8 mouse cellular contexts compared by ENCODE assay signal in genomic region chr13:3917571-3918311, GRCm38 (mm10). TPM values are rescaled to one million over a fixed set of nuclear protein-coding genes. Genes with fewer than 3 reads are reported as not detected.
DNase-seq lines count a peak whose midpoint lies in the region; ATAC-seq lines count a peak whose summit lies in the region.

Gene Net1 (minus strand): TSS chr13:3918220.
Gene Tubal3 (plus strand): TSS chr13:3918274.

- WGBS in hindbrain, embryonic 12.5 days, result under 1% methylated on average over 52 of the region's 52 CpGs

- 0 out of 2 replicates have a peak, but pooled peaks cover 8% of the 10 kb centered on the region for H3K36me3 ChIP-seq in hindbrain, embryonic 12.5 days

- peaks cover 4% of the 10 kb centered on the region; the same call in 1 of the 2 replicates for H3K9me3 ChIP-seq in hindbrain, embryonic 12.5 days (replicated peaks)

- no peaks in the 10 kb centered on the region for H3K27me3 ChIP-seq in hindbrain, embryonic 12.5 days

- H3K4me3 ChIP-seq in hindbrain, embryonic 12.5 days, result peak within 1 kb of the TSS; percentile 94

- 0 out of 2 replicates have a peak within 1 kb of the TSS, but pooled peaks have one; percentile 30 for H3K27ac ChIP-seq in hindbrain, embryonic 12.5 days

- peak within 1 kb of the TSS; percentile 80 for H3K4me2 ChIP-seq in hindbrain, embryonic 12.5 days (replicated peaks)

- peak; percentile 93 for DNase-seq in MN1 (ENCODE audit: low spot score)
- DNase-seq in cerebellum, adult 9-10 months, result peak; percentile 83
- peak; percentile 70 to 94 for DNase-seq in frontal cortex, adult 2 months (ENCODE audit: extremely low spot score in 1 of 2, low spot score in 1 of 2)
- peak; percentile 86 to 93 for DNase-seq in layer of hippocampus, postnatal 14 days (ENCODE audit: low spot score in 2 of 2)
- peak; percentile 88 for DNase-seq in lung, postnatal 14 days
- peak; percentile 59 for DNase-seq in retina, adult 2 months (ENCODE audit: low read depth, low spot score)
- peak; percentile 88 to 92 for DNase-seq in thymus, postnatal 36 days

- ATAC-seq in hindbrain, embryonic 12.5 days (ENCODE audit: low FRiP score), result peak; percentile 97

- H3K4me1 ChIP-seq in hindbrain, embryonic 12.5 days, result peaks cover 10% of the 10 kb centered on the region

- H3K9ac ChIP-seq in hindbrain, embryonic 12.5 days, result peak within 1 kb of the TSS; percentile 77

RNA-seq across cellular contexts. Expression of gene Net1, which starts in this region (rescaled TPM):
- polyA plus RNA-seq in frontal cortex, adult 2 months (2012; rRNA removed), result 12.4 and 18.1 TPM in 2 replicates
- 38.0 and 56.8 TPM in 2 replicates for polyA plus RNA-seq in hindbrain, embryonic 12.5 days (2016; fragmentation: Nextera tagmentation; extraction: Ambion mirVana)
- 10 to 100 TPM; 24.1 to 28.6 TPM for total RNA-seq in layer of hippocampus, postnatal 14 days (2021)

RNA-seq across cellular contexts. Expression of gene Tubal3, which starts in this region (rescaled TPM):
- not detected in 2 replicates for polyA plus RNA-seq in frontal cortex, adult 2 months (2012; rRNA removed)
- polyA plus RNA-seq in hindbrain, embryonic 12.5 days (2016; fragmentation: Nextera tagmentation; extraction: Ambion mirVana), result not detected in 2 replicates
- not detected for total RNA-seq in layer of hippocampus, postnatal 14 days (2021)

Comparison
In these comparisons a context has a peak if more than half of its experiments do, and no peak if none do; other contexts are left out.
1. Peak in every context shown above with its lines: DNase-seq, ATAC-seq, H3K4me3 ChIP-seq and H3K27ac ChIP-seq.